12 mouse cellular contexts compared by ENCODE assay signal in the genomic region with DNA sequence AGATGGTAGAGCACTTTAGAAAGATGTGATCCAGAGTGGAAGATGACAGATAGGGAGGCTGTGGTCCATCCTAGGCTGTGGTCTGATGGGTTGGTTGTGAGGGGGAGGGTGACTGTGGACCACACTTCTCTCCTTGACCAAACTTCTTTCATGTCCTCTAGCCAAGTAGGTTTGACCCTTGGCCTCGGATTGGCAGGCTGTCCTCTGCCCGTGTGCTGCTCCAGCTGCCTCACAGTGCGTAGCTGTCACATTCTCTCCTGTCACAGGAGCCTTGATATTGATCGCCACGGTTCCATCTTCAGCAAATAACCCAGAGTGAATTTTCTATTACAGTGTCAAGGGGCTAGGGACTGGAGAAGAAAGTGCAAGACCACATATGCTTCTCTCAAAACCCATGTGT.
DNase-seq lines count a peak whose midpoint lies in the region.
"Had no signal": no experiment of that assay in that cellular context is flagged by ENCODE, and none has a peak within 500 bp of the region (broad histone marks: within the 10 kb centered on the region; RNA-seq: fewer than 3 reads in every experiment).

No protein-coding gene starts in this region.

- intact Hi-C loops in left cerebral cortex, postnatal 4 days (cut with DNase I), result no loop called here

- DNase-seq in cerebellum, postnatal 14 days, result peak; percentile 30 to 46
- no peak for DNase-seq in cerebellum, adult 9-10 months
- peak; percentile 36 for DNase-seq in left cerebral cortex, postnatal 4 days
- no peak for DNase-seq in left cerebral cortex, adult 18-20 months (ENCODE audit: low spot score in 2 of 2)
- DNase-seq: adrenal gland, adult 2 months; adrenal gland, postnatal 10 days; adrenal gland, postnatal 25 days; cerebellum, adult 11 months; cerebellum, adult 2 months; cerebellum, adult 9-11 months; cerebellum, postnatal 36 days; embryo, embryonic 11 days had no signal

Comparison
In these comparisons a context has a peak if more than half of its experiments do, and no peak if none do; other contexts are left out.
1. DNase-seq: peak in cerebellum, postnatal 14 days (2 of 2) and left cerebral cortex, postnatal 4 days (single experiment); none in cerebellum, adult 9-10 months (single experiment) and left cerebral cortex, adult 18-20 months (0 of 2).